In genomic region chr6:34132391-34132790, GRCm38 (mm10) we compare ENCODE assay signal across 31 mouse cellular contexts.
"Had no signal": no experiment of that assay in that cellular context is flagged by ENCODE, and none has a peak within 500 bp of the region (broad histone marks: within the 10 kb centered on the region; RNA-seq: fewer than 3 reads in every experiment).

No protein-coding gene starts in this region.

- H3K36me3 ChIP-seq: limb, embryonic 10.5 days; limb, embryonic 12.5 days; limb, embryonic 13.5 days; limb, embryonic 15.5 days; liver, embryonic 12.5 days; liver, embryonic 13.5 days; liver, embryonic 15.5 days; lung, embryonic 15.5 days; midbrain, embryonic 10.5 days; midbrain, embryonic 12.5 days; midbrain, embryonic 13.5 days; midbrain, embryonic 15.5 days; neural tube, embryonic 12.5 days had no signal

- H3K4me3 ChIP-seq: left cerebral cortex, adult 2 months; limb, embryonic 10.5 days; limb, embryonic 12.5 days; limb, embryonic 13.5 days; limb, embryonic 15.5 days; liver, embryonic 12.5 days; liver, embryonic 13.5 days; liver, embryonic 15.5 days; lung, embryonic 15.5 days; megakaryocyte, embryonic 14.5 days; midbrain, embryonic 10.5 days; midbrain, embryonic 12.5 days; midbrain, embryonic 13.5 days; midbrain, embryonic 15.5 days; myocyte; neural tube, embryonic 12.5 days had no signal

- H3K27ac ChIP-seq: left cerebral cortex, adult 2 months; limb, embryonic 10.5 days; limb, embryonic 12.5 days; limb, embryonic 13.5 days; limb, embryonic 15.5 days; liver, embryonic 12.5 days; liver, embryonic 13.5 days; liver, embryonic 14.5 days; liver, embryonic 15.5 days; lung, embryonic 15.5 days; macrophage; midbrain, embryonic 10.5 days; midbrain, embryonic 12.5 days; midbrain, embryonic 13.5 days; midbrain, embryonic 15.5 days; neural tube, embryonic 12.5 days had no signal

- H3K27me3 ChIP-seq: limb, embryonic 15.5 days; liver, embryonic 12.5 days; liver, embryonic 13.5 days; lung, embryonic 15.5 days; megakaryocyte, embryonic 14.5 days; midbrain, embryonic 12.5 days; midbrain, embryonic 13.5 days; midbrain, embryonic 15.5 days; neural tube, embryonic 12.5 days had no signal

- H3K4me2 ChIP-seq: limb, embryonic 12.5 days; limb, embryonic 13.5 days; limb, embryonic 15.5 days; liver, embryonic 11.5 days; liver, embryonic 12.5 days; liver, embryonic 13.5 days; liver, embryonic 15.5 days; lung, embryonic 14.5 days; lung, embryonic 15.5 days; midbrain, embryonic 12.5 days; midbrain, embryonic 13.5 days; midbrain, embryonic 15.5 days; neural tube, embryonic 12.5 days had no signal

- DNase-seq: left cerebral cortex, postnatal 4 days; liver; liver, embryonic 13.5 days; liver, postnatal 0 days; lung, adult 18-20 months; lung, adult 2 months; lung, embryonic 14.5 days; lung, postnatal 10 days; lung, postnatal 14 days; lung, postnatal 36 days; lung, postnatal 4 days had no signal

- H3K9ac ChIP-seq: limb, embryonic 12.5 days; limb, embryonic 13.5 days; limb, embryonic 15.5 days; liver, embryonic 12.5 days; liver, embryonic 13.5 days; liver, embryonic 14.5 days; liver, embryonic 15.5 days; liver, postnatal 0 days; lung, embryonic 14.5 days; lung, embryonic 15.5 days; midbrain, embryonic 12.5 days; midbrain, embryonic 13.5 days; midbrain, embryonic 15.5 days; neural tube, embryonic 12.5 days had no signal

- H3K9me3 ChIP-seq: limb, embryonic 10.5 days; limb, embryonic 12.5 days; limb, embryonic 13.5 days; limb, embryonic 15.5 days; liver, embryonic 12.5 days; liver, embryonic 13.5 days; liver, embryonic 15.5 days; lung, embryonic 15.5 days; megakaryocyte, embryonic 14.5 days; midbrain, embryonic 10.5 days; midbrain, embryonic 12.5 days; midbrain, embryonic 13.5 days; midbrain, embryonic 15.5 days; neural tube, embryonic 12.5 days had no signal

- H3K4me1 ChIP-seq: limb, embryonic 10.5 days; limb, embryonic 12.5 days; limb, embryonic 13.5 days; limb, embryonic 15.5 days; liver, embryonic 12.5 days; liver, embryonic 13.5 days; liver, embryonic 15.5 days; lung, embryonic 15.5 days; midbrain, embryonic 10.5 days; midbrain, embryonic 12.5 days; midbrain, embryonic 13.5 days; midbrain, embryonic 15.5 days; neural tube, embryonic 12.5 days had no signal

- ATAC-seq: liver, embryonic 12.5 days; liver, postnatal 0 days; lung, postnatal 0 days; midbrain, embryonic 13.5 days; midbrain, embryonic 15.5 days; midbrain, embryonic 16.5 days had no signal
